Mouse (Mus musculus): ENCODE measurements around the gene Alpk3. TPM values are rescaled to one million over a fixed set of nuclear protein-coding genes. Genes with fewer than 3 reads are reported as not detected.
A peak's percentile ranks its signal among the peaks of the same experiment; 100 is the strongest.
"Not testable (repeated sequence)": the region's sequence is repeated elsewhere in the genome, so short reads cannot be mapped to it uniquely, and the experiment has no call there.

Alpk3 gene
- polyA plus RNA-seq, 1 experiment from 2014 or later = 0.23 TPM

DNA sequence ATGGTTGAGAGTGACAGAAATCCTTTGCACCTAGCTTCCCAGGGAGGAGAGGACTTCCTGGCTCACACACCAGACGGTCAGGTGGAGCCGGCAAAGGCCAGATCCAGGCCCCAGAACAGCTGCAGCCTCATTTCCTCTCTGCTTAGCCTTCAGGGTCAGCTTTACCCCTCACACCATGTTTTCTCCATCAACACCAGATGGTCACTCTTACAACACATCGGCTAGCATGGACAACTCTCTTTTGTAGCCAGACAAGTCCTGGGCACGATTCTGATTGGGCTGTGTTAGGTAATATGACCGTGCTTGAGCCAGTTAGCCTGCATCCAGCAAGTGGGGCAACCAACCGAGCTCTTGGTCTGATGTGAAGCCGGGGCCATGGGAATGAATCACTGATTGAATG, 74.5 kb downstream of the Alpk3 start:
- Histone ChIP-seq H3K4me2 (no peak overlapping the region), H3K4me3 (replicated peaks) (no peak overlapping the region), H3K9ac (no peak overlapping the region), H3K36me3 (replicated peaks) (no peaks in the 10 kb centered on the region), H3K4me1 (replicated peaks) (peaks cover 10% of the 10 kb centered on the region; the same call in 1 of the 2 replicates), H3K27me3 (peaks cover 8% of the 10 kb centered on the region; the same call in 1 of the 2 replicates), H3K9me3 (replicated peaks) (no peaks in the 10 kb centered on the region), H3K27ac (replicated peaks) (no peak overlapping the region)
- ATAC-seq (ENCODE audit: insufficient read depth) = no peak
- 62% methylated on average over 7 of the region's 7 CpGs for WGBS (ENCODE audit: insufficient replicate concordance)

- Histone ChIP-seq H3K36me3 (replicated peaks) (no peaks in the 10 kb centered on the region), H3K4me3 (replicated peaks) (no peak overlapping the region), H3K27me3 (peaks cover 8% of the 10 kb centered on the region; the same call in 1 of the 2 replicates), H3K9ac (no peak overlapping the region), H3K9me3 (replicated peaks) (no peaks in the 10 kb centered on the region), H3K4me1 (replicated peaks) (peaks cover 10% of the 10 kb centered on the region; the same call in 1 of the 2 replicates), H3K27ac (replicated peaks) (no peak overlapping the region), H3K4me2 (no peak overlapping the region)
- WGBS (ENCODE audit: insufficient replicate concordance) = 31% methylated on average over 2 of the region's 2 CpGs
- ATAC-seq (ENCODE audit: insufficient read depth) = no peak
Measured at GRCm38 (mm10) chr7:81132851-81133279, 75.5 kb downstream of the Alpk3 start.

DNA sequence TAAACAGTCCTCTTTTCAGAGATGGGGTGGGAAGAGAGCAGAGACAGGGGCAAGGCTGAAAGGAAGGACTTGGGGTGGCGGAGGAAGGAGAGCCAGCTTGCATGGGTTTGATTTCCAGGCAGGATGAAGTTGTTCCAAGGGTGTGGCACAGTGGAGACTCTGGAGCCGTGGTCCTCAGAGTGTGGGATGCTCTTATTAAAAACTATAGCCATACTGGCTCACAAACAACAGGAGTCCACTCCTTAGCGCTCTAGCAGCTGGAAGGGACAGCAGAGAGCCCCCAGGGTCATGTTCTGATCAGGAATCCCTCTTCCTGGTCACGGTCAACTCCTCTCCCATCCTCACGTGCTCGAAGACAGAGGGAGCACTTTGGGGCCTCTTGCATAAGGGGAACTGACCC, 76.0 kb downstream of the Alpk3 start:
- H3K27me3 ChIP-seq = peaks cover 8% of the 10 kb centered on the region; the same call in 1 of the 2 replicates
- no peak overlapping the region for H3K4me3 ChIP-seq (replicated peaks)
- H3K9me3 ChIP-seq (replicated peaks) = no peaks in the 10 kb centered on the region
- H3K9ac ChIP-seq = no peak overlapping the region
- ATAC-seq (ENCODE audit: insufficient read depth) = no peak
- WGBS (ENCODE audit: insufficient replicate concordance) = 60% methylated on average over 6 of the region's 6 CpGs
- H3K4me1 ChIP-seq (replicated peaks) = peaks cover 10% of the 10 kb centered on the region; the same call in 1 of the 2 replicates
- no peak overlapping the region for H3K27ac ChIP-seq (replicated peaks)
- H3K4me2 ChIP-seq = no peak overlapping the region
- no peaks in the 10 kb centered on the region for H3K36me3 ChIP-seq (replicated peaks)

- Histone ChIP-seq H3K4me3 (replicated peaks) (no peak overlapping the region), H3K27ac (replicated peaks) (no peak overlapping the region), H3K9ac (no peak overlapping the region), H3K4me1 (replicated peaks) (peaks cover 10% of the 10 kb centered on the region; the same call in 1 of the 2 replicates), H3K36me3 (replicated peaks) (no peaks in the 10 kb centered on the region), H3K27me3 (peaks cover 8% of the 10 kb centered on the region; the same call in 1 of the 2 replicates), H3K9me3 (replicated peaks) (no peaks in the 10 kb centered on the region), H3K4me2 (no peak overlapping the region)
- no peak for ATAC-seq (ENCODE audit: insufficient read depth)
- WGBS (ENCODE audit: insufficient replicate concordance) = 54% methylated on average over 2 of the region's 2 CpGs
Measured at GRCm38 (mm10) chr7:81133941-81134340, 76.5 kb downstream of the Alpk3 start.

DNA sequence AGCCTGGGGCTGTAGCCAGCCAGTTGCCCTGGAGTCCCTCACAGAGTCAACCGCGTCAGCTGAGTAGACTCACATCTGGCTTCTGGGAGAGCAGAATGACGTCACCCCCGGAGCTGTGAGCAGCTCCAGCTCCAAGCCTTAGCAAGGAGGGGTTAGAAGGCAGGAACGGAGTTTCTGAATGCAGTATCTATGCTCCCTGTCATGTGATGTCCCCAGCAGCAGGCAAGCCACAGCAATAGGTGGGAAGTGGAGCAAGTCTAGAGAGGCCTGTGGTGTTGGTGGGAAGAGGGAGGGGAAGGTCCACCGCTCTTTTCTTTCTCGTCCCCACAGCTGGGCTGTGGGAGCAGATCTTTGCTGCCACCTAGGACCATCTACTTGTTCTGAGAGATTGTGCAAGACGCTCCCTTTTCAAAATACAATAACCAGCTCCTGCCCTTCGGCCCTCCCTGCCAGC, 77.2 kb downstream of the Alpk3 start:
- 12% methylated on average over 9 of the region's 9 CpGs for WGBS (ENCODE audit: insufficient replicate concordance)
- no peak for ATAC-seq (ENCODE audit: insufficient read depth)
- Histone ChIP-seq H3K9me3 (replicated peaks) (no peaks in the 10 kb centered on the region), H3K9ac (no peak overlapping the region), H3K36me3 (replicated peaks) (no peaks in the 10 kb centered on the region), H3K4me2 (peak overlapping the region; percentile 13; the same call in 1 of the 2 replicates), H3K4me3 (replicated peaks) (no peak overlapping the region), H3K4me1 (replicated peaks) (peaks cover 10% of the 10 kb centered on the region; the same call in 1 of the 2 replicates), H3K27me3 (peaks cover 8% of the 10 kb centered on the region; the same call in 1 of the 2 replicates), H3K27ac (replicated peaks) (no peak overlapping the region)

- ATAC-seq (ENCODE audit: insufficient read depth) = no peak
- Histone ChIP-seq H3K4me3 (replicated peaks) (no peak overlapping the region), H3K27me3 (peaks cover 8% of the 10 kb centered on the region), H3K9ac (no peak overlapping the region), H3K9me3 (replicated peaks) (no peaks in the 10 kb centered on the region), H3K4me2 (no peak overlapping the region), H3K4me1 (replicated peaks) (peaks cover 10% of the 10 kb centered on the region; the same call in 1 of the 2 replicates), H3K27ac (replicated peaks) (no peak overlapping the region), H3K36me3 (replicated peaks) (no peaks in the 10 kb centered on the region)
- WGBS (ENCODE audit: insufficient replicate concordance) = 64% methylated on average over 5 of the region's 5 CpGs
Measured at GRCm38 (mm10) chr7:81137292-81137691, 79.9 kb downstream of the Alpk3 start.

- ATAC-seq (ENCODE audit: insufficient read depth) = no peak
- Histone ChIP-seq H3K4me3 (replicated peaks) (no peak overlapping the region), H3K9ac (no peak overlapping the region), H3K27me3 (peaks cover 4% of the 10 kb centered on the region), H3K4me2 (no peak overlapping the region), H3K9me3 (replicated peaks) (no peaks in the 10 kb centered on the region), H3K27ac (replicated peaks) (no peak overlapping the region), H3K4me1 (replicated peaks) (peaks cover 10% of the 10 kb centered on the region; the same call in 1 of the 2 replicates), H3K36me3 (replicated peaks) (no peaks in the 10 kb centered on the region)
- WGBS (ENCODE audit: insufficient replicate concordance) = 78% methylated on average over 7 of the region's 7 CpGs
Measured at GRCm38 (mm10) chr7:81139100-81139499, 81.7 kb downstream of the Alpk3 start.

- 58% methylated on average over 5 of the region's 5 CpGs for WGBS (ENCODE audit: insufficient replicate concordance)
- Histone ChIP-seq H3K9ac (no peak overlapping the region), H3K27ac (replicated peaks) (no peak overlapping the region), H3K4me2 (no peak overlapping the region), H3K36me3 (replicated peaks) (no peaks in the 10 kb centered on the region), H3K4me3 (replicated peaks) (no peak overlapping the region), H3K27me3 (peaks cover 3% of the 10 kb centered on the region; the same call in 1 of the 2 replicates), H3K9me3 (replicated peaks) (no peaks in the 10 kb centered on the region), H3K4me1 (replicated peaks) (peaks cover 4% of the 10 kb centered on the region; the same call in 1 of the 2 replicates)
- no peak for ATAC-seq (ENCODE audit: insufficient read depth)
Measured at GRCm38 (mm10) chr7:81139671-81140404, 82.4 kb downstream of the Alpk3 start.

DNA sequence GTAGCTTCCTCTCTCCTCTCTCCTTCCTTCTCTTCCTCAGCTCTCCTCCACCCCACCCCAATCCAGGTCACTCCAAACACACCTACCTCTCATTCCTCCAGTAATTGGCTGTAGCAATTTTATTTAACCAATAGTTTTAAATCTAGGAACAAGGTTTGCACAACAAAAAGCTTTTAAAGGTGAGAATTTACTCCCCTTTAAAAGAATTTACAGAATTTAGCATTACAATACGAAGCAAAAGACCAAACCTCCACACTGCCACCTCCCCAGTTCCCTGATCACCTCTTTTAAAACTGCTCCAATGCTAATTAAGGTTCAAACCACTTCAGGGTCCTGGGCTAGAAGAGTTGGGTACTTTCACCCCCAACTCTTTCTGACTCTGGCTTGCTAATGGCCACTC, 84.1 kb downstream of the Alpk3 start:
- ATAC-seq (ENCODE audit: insufficient read depth) = no peak
- Histone ChIP-seq H3K4me3 (replicated peaks) (no peak overlapping the region), H3K27ac (replicated peaks) (no peak overlapping the region), H3K36me3 (replicated peaks) (no peaks in the 10 kb centered on the region), H3K9ac (no peak overlapping the region), H3K27me3 (peaks cover 3% of the 10 kb centered on the region; the same call in 1 of the 2 replicates), H3K9me3 (replicated peaks) (no peaks in the 10 kb centered on the region), H3K4me1 (replicated peaks) (no peaks in the 10 kb centered on the region), H3K4me2 (no peak overlapping the region)
- 58% methylated on average over 1 of the region's 1 CpGs for WGBS (ENCODE audit: insufficient replicate concordance)

DNA sequence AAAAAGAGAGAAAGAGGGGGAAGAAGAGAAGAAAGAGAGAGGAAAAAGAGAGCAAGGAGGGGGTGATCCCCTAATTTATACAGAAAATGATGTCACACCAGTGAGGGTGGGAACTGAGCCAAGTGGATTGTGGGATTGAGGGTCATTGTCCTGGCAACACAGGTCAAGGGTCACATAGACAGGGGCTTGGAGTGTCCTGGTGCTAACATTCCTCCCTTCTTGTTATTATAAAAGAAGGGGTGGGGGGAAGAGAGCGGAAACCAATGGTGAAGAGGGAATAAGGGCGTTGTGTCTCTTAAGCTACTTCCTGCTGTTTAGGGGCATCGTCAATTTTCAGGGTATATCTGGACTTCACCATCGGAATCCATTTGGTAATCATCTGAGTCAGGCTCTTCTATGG, 85.7 kb downstream of the Alpk3 start:
- ATAC-seq (ENCODE audit: insufficient read depth); H3K4me2 ChIP-seq; H3K9ac ChIP-seq; H3K9me3 ChIP-seq (replicated peaks); H3K4me3 ChIP-seq (replicated peaks); H3K27me3 ChIP-seq; H3K36me3 ChIP-seq (replicated peaks); H3K4me1 ChIP-seq (replicated peaks); H3K27ac ChIP-seq (replicated peaks): not testable (repeated sequence)
- WGBS (ENCODE audit: insufficient replicate concordance) = 56% methylated on average over 4 of the region's 4 CpGs

DNA sequence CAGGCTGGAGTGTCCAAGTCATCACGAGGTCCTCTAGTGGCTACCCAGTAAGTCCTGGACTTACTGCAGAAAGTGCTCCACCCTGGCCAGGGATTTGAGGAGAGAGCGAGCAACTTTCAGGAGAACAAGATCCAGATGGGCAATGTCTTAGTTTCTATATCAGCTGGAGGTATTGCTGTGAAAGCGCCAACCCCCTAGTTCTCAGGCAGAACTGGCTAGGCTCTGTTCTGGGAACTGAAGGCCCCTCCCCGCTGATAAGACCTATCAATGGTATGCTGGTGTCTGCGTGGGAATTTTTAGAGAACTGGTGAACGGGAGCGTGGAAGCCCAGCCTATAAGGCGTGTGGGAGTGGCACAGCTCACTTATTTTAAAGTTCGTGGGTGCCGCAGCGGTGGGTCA, 92.4 kb downstream of the Alpk3 start:
- Histone ChIP-seq H3K9me3 (replicated peaks) (no peaks in the 10 kb centered on the region), H3K27ac (replicated peaks) (no peak overlapping the region), H3K9ac (no peak overlapping the region), H3K27me3 (0 out of 2 replicates have a peak, but pooled peaks cover 1% of the 10 kb centered on the region), H3K36me3 (replicated peaks) (no peaks in the 10 kb centered on the region; the same call in 1 of the 2 replicates), H3K4me2 (peak overlapping the region; percentile 16), H3K4me3 (replicated peaks) (no peak overlapping the region), H3K4me1 (replicated peaks) (peaks cover 11% of the 10 kb centered on the region)
- peak; percentile 52 for ATAC-seq (ENCODE audit: insufficient read depth)
- WGBS (ENCODE audit: insufficient replicate concordance) = 32% methylated on average over 11 of the region's 11 CpGs

Data from liver, embryonic 15.5 days (tissue).